Mouse (Mus musculus): ENCODE results near the gene Hnrnpf.

GRCm38 (mm10) chr6:117914541-117914940 lies 14.4 kb downstream of the Hnrnpf start:
- TF ChIP-seq CTCF (IDR thresholded peaks at IDR 0.05; ENCODE audit: extremely low read depth, insufficient read length, insufficient replicate concordance, low read depth, low read length) (no peak), POLR2A (IDR thresholded peaks at IDR 0.05; ENCODE audit: low read depth, low read length) (no peak)

Data from small intestine, adult 2 months (tissue).